Mouse (Mus musculus): ENCODE measurements around the gene Mtmr4.

Mtmr4 gene

DNA sequence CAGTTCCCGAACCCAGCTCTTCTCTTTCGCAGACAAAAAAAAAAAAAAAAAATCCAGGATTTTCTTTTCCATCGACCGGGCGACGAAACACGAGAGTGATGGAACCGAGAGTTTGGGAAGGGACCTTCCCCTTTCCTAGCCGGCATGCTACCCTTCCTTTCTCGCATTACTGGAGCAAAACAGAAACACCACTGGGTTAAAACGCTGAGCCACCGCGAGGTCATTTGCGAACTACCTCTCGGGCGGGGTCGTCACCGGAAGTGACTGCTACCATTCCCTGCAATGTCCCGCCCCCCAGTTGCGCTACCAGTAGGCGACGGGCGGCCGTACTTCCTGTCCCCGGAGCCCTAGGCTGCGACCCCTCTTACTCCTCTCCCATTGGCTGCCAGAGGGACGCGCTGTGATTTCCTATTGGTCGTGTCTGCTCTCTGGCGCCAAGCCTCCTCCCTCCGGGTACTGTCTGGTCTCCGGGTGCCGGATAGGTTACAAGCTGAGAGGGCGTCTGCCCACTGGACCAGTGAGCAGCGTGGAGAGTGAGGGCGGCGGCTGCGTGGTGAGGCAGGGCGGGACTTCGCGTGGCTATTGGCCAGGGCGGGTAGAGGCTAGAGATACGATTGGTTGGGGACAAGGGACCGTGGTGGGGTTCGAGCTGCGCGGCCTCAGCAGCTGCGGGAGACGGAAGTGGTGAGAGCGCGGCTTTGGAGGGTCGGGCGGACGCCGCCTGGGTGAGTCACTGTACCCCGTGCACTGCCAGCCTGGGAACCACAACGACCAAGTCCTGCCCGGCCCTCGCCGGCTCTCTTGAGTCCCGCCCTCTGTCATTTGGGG is at the start of gene Mtmr4:
Mtmr4 (plus strand) TSS at position 637 of the 828 bp plus-strand sequence.
- peak; percentile 94 to 98 for DNase-seq (ENCODE audit: low spot score in 2 of 2)

DNA sequence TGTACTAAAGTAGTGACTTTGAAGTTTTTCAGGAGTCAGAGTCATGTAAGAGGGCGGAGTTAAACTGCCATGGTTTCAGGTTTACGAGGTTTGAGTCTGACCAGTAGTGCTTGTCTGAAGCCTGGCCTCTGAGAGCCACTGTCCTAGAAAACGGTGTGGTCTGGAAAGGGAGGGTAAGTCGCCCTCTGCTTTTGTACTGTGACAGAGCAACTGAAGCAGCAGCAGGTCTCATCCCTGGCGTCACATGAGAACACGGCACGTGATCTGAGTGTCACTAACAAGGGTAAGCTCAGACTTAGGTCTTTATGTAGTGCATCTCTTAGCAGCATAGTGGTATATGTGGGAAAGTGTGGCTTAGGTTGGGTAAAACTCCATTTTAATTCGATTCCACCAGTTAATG is 49.7 kb upstream of the Mtmr4 start:
- no peak for DNase-seq (ENCODE audit: low spot score in 2 of 2)

DNA sequence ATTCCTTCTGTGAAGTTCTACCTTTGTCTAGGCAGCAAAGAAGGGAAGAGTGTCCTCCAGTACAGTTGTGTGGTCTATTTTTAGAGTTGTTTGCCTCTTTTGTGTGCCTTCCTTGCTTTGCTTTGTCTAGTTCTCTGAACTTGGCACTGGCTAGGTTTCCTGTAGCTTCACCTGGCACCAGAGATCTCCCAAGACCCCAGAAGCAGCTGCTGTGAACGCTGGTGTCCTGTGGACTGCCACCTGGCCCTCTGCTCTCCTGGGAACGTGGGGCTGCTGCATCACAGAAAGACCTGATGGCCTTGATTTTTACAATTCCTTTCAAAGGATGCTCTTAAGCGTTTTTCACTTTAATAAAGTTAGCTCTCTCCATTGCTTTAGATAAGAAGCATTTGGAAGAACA is 49.1 kb upstream of the Mtmr4 start:
- peak in 1 of 2 experiments; percentile 56 for DNase-seq (ENCODE audit: low spot score in 2 of 2)

DNA sequence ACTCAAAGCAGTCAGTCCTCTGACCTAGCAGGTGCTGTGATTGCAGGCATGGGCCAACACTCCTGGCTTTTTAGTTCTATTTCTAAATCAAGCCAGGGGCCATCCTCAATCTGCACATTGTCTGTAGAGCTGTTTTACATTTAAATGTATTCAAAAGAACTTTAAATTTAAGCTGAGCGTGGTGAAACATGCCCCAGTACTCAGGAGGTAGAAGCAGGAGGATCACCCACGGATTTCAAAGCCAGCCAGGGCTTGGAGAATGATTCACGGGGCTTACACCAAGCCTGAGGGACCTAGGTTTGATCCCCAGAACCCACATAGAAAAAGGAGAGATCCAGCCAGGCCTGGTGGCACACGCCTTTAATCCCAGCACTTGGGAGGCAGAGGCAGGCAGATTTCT is 38.6 kb upstream of the Mtmr4 start:
- DNase-seq (ENCODE audit: low spot score in 2 of 2) = no peak

DNA sequence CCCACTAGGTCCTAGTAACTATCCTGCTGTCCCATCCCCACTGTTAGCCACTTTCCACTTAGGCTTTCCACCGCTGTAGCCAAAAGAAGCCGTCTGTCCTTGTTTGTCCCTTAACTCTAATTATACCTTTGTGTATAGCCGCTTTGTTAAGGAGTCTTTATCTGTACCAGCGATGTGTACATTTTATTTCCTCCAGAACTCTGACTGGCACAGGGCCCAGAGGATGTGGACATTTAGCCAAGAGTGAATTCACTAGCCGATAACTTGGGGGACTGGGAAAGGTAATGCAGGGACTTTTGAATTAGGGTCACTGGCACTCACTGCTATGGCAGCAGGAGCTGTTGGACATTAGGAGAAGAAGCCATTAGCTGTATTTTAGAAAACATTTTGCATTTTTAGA is 37.6 kb upstream of the Mtmr4 start:
- no peak for DNase-seq (ENCODE audit: low spot score in 2 of 2)

DNA sequence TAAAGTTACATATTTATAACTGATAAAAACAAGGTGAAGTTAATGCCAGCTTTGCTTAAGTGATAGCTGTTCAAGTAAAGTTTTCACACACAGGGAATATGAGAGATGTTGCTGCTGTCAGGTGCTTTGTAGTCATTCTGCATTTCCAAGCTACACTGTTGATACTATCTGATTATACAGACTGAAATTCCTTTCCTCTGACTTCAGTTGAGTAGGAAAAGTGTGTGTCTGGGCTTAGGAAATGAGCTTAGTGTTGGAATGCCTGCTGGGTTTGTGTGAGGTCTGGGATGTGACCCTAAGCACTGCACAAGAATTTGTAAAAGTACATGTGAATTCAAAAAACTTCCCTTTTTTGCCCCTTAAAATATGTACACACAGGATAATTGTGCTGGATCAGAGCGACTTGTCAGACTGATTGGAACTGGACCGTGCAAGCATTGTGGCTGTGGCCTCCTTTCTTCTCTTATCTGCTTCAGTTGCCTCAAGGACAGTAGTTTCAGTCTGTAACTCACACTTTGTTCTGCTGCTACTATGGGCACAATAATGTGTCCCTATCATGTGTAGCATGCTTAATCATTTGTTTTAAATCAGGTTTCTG is 36.8 kb upstream of the Mtmr4 start:
- no peak for DNase-seq (ENCODE audit: low spot score in 2 of 2)

DNA sequence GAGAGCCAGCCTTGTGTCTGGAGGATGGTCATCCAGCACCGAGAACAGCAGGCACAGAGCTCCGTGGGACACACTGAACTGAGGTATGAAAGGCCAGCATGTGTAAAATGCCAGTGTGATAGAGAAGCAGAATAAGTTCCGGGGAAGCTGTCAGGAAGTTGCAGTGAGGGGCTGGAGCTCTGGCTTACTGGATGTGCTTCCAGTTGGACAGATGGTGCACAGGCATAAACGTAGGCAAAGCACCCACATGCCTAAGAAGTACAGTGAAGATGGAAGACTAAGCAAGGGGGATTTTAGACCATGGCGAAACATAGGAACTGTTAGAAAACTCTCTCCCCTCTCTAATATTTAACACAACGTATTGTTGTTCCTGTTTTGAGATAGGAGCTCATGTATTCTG is 30.8 kb upstream of the Mtmr4 start:
- DNase-seq (ENCODE audit: low spot score in 2 of 2) = no peak

DNA sequence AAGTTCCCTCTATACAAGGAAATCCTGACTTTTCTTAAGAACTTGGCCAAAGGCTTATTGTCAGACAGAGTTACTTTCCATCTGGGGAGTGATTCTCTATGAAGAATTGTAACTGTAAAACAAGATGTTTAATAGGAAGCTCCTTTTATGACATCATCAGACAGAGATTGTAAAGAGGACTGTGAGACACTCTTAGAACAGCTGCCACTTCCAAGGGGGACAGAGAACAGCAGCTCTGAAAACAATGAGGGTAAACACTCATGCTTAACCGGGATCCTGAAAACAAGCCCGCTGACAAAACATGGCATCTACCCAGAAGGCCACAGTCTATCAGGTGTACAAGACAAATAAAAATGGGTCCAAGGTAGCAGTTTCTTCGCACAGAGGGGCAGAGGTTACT is 25.5 kb upstream of the Mtmr4 start, which contains the start of gene Gm11492:
Gm11492 (plus strand) TSS at position 153 of the 400 bp plus-strand sequence.
- no peak for DNase-seq (ENCODE audit: low spot score in 2 of 2)

DNA sequence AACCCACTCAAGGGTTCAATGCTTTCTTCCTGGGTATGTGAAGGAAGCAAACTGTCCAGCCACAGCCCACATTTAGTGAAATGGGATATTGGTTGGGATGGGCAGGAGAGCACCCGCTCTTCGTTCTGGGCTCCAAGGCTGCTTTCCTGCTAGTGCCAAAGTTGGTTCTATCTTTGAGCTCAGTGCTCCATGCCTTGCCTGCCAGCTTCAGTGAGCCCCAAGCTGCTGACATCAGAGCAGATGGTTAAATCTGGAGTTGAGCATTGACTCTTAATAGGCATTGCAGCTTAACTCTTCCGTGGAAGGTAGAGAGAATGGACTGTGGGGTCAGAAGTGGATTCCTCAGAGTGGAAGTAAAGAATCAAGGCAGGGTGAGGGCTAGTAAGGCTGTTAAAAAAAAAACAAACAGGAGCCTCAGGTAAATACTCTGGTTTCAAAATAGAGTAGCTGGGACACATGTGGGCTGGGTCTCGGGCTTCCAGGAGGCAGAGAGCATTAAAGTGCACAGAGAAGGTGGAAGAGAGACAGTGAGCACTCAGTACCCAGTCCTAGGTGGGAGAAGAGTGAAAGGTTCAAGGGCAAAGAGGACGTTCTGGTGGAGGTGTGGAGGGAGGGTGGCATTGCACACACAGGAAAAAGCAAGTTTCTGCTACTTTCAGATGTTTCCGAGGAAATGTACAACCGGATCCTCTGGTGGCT is 23.6 kb upstream of the Mtmr4 start, which contains the start of gene Sept4:
Sept4 (plus strand) TSS at position 649 of the 699 bp plus-strand sequence.
- DNase-seq (ENCODE audit: low spot score in 2 of 2) = no peak

DNA sequence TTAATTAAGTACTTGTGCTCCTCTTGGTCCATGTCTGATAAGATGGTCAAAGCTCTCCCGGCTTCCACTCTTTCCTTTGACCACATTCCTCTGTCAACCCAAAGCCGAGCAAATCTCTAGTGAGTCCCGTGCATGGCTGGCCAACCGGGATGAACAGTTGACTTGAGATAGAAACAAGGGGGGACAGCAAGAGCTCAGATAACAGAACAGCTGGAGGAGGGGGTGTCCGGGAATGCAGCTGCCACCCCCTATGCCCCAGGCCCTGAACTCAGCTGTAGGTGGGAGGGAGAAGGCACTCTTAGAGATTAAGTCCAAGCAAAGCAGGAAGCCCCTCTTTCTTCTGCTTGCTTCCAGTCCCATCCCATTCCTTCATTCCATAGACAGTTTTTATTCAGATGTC is 21.2 kb upstream of the Mtmr4 start:
- peak in 1 of 2 experiments; percentile 11 for DNase-seq (ENCODE audit: low spot score in 2 of 2)

DNA sequence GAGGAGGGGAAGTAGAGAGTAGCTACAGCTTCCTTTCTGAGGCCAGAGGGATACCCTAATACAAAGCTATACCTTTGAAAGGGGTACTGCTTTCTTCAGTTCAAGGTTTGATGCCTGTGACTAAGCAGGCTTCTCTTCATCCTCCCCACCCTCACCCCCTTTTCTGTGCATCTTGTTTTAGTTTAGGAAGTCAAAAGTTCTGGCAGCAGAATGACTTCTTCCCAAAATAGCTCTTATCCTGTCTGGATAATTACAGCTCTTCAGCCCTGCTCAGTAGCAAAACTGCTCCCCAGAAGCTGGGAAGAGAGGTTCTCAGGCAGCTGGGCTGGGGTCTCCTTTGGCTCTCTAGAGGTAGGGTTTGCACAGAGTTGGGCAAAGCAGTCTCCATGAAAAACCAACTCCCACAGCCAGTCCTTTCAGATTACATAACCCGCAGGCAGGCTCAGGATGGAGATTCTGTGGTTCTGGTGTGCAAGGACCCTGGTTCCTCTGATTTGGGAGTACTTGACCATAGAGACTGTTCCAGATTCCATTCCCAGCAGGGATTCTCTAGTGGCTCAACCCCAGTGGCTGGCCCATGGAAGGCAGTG is 20.5 kb upstream of the Mtmr4 start:
- peak in 1 of 2 experiments; percentile 13 for DNase-seq (ENCODE audit: low spot score in 2 of 2)

DNA sequence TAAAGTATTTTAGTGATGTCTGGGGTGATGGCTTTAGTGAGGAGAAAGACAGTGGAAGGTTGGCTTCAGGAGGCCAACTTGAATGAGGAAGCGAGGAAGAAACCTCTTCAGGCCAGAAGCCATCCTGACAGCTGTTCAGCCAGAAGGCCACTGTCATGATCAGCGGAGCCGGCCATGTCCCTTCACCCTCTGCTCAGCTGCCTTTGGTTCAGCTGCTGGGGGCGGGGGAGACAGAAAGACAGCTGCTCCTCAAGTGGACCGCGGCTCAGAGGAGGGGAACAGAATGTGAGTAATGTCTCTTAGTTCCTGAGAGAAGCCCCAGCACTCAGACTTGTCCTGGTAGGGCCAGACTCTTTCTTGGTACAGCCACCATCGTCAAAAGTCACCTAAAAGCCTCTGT is 18.2 kb upstream of the Mtmr4 start:
- peak in 1 of 2 experiments; percentile 45 for DNase-seq (ENCODE audit: low spot score in 2 of 2)

DNA sequence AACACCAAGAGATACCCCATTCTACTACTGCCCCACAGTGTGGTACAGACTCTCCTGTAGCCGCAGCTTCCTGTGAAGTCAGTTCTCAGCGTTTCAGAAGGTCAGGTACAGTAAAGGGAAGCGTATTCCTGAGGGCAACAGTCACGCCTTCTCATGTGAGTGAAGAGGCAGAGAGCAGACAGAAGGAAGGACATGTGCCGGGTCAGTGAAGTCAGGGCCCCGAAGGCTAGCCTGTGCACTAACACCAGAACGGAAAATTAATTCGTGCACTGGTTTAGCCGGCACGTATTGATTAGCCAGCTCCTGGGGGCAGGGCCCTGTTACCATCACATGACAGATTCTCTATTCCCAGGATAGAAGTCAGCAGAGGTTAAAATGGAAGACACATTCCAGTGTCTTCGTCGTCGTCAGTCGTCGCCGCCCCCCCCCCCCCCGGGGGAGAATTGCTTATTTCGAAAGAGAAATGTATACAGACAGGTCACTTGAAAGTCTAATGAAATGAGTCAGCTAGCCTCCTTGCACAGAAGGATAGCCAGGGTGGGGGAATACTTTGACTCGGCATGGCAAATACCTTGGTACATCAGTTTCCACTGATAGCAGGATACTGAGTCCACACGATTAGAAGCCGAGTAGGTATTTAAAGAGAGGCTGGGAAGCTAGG is 17.3 kb upstream of the Mtmr4 start:
- DNase-seq (ENCODE audit: low spot score in 2 of 2) = peak in 1 of 2 experiments; percentile 11

DNA sequence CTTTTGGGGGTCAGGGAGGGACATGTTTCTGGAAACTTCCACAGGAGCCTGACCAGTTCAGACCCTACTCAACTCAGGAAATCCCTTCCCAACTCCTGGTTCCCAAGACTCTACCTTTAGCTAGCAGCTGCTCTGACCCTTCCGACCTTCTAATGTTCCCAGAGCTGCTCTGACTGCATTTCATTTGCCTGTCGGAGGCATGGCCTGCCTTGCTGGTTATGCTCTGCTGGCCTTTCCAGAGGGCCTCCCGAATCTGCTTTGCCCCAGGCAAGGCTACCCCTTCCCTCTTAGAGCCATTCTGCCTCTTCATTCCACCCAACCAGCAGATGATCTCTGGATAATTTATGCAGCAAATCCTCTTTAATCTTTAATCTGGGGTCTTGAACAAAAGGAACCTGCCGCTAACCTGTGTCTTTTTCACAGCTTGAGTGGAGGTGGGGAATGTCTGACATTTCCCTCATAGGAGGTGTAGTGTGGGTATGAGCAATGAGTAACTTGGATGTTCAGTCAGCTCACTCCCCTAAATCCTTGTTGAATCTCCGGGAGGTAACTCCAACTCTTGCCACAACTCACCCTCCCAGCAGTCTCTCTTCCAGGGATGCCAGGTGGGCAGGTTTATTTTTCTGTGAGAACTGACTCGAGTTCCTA is 14.2 kb upstream of the Mtmr4 start:
- no peak for DNase-seq (ENCODE audit: low spot score in 2 of 2)

DNA sequence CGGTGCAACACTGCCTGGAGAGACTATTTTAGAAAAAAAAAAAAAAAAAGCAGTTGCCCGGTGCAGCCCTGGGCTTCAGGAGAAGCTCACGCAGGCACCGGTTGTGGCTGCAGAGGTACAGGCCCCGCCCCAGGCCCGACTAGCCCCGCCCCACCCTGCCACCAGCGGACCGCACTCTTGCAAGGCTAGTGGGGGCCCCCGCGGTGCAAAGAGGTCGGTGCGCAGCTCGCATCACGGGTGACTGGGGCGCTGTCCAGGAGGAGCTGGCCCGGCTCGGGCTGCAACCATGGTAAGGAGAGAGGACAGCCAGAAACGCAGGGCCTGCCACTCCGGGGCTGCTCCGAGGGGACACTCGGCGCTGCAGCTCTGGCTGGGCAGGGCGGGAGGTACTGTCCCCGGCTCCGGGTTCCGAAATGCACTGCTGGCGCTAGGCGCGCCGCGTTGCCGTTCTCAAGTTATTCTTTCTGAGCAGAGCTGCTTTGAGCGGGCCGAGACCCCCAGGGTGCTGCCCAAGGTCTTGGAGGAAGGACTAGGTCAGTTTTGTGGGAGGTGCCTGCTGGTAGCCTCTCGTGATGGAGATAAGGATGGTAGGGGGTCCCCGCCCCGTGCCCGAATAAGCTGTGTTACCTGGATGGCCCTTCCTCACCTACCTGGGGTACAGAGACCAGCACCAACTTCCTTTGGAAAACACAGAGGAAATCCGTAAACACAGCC is 13.6 kb upstream of the Mtmr4 start:
- peak; percentile 32 to 55 for DNase-seq (ENCODE audit: low spot score in 2 of 2)

DNA sequence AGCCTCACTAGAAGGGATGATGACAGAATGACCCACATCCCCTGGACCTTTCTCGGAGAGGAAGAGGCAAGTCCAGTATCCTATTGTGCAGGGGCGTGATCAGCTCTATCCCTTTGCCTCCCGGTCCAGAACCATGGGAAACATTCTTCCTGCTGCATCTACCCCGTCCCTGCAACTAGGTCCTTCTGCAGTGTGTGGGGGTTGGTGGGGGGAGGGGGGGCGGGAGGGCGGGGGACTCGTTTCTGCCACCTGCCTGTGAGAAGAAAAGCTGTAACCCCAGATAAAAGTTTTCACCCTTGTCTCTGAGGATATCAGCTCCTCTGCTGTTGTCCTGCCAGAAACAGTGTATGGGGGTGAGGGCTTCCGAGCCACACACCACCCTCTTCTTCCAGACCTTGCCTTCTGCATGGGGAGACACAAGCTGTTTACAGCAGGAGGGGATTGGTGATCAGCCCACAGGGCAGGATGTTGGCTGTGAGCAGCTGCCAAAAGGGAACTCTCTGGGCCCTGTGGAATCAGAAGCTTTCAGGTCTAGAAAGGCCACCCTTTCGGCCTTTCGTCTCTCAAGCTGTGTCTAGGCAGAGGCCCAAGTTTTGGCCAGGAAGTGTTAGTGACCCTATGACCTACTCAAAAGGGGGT is 12.9 kb upstream of the Mtmr4 start:
- peak in 1 of 2 experiments; percentile 37 for DNase-seq (ENCODE audit: low spot score in 2 of 2)

DNA sequence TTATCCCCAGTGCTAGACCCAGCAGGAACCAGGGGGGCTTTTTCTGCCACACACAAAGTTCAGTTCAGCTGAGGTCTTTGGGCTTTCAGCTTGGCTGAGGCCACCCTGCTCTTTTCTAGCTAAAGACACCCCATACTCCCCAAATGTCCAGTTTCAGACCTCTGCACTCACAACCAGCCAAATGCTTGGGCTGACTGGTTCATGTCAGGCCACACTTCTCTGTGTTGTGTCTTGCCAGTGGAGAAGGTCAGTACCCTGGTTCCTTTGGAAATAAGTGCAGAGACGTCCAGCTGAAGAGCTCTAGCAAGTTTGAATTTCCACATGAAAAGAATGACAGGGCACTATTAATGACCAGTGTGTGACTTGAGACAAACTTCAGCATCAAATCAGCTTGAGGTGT is 12.2 kb upstream of the Mtmr4 start:
- no peak for DNase-seq (ENCODE audit: low spot score in 2 of 2)

DNA sequence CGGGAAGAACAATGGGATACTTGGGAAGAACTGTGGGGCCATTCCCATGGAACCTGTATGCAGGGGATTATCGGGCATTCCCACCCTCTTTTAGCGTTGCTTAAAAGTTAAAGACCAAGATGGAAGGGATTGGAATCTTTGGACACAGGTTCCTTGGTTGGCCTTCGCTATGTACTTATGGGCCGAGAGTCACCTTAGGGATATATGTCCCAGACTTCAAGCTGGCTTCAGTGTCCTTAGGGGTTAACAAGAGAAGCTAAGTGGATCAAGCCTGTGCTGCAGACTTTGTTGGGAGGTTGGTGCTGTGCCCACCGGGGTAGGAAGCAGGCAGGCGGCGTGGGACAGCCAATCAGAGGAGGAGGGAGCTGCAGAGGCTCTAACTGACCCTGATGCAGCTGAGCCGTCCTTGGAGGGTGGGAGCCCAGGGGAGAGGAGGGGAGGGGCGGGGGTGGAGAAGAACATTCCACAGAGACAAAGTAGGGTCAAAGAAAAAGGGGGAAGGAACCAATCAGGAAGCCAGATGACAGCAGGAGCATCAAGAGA is 11.3 kb upstream of the Mtmr4 start:
- no peak for DNase-seq (ENCODE audit: low spot score in 2 of 2)

DNA sequence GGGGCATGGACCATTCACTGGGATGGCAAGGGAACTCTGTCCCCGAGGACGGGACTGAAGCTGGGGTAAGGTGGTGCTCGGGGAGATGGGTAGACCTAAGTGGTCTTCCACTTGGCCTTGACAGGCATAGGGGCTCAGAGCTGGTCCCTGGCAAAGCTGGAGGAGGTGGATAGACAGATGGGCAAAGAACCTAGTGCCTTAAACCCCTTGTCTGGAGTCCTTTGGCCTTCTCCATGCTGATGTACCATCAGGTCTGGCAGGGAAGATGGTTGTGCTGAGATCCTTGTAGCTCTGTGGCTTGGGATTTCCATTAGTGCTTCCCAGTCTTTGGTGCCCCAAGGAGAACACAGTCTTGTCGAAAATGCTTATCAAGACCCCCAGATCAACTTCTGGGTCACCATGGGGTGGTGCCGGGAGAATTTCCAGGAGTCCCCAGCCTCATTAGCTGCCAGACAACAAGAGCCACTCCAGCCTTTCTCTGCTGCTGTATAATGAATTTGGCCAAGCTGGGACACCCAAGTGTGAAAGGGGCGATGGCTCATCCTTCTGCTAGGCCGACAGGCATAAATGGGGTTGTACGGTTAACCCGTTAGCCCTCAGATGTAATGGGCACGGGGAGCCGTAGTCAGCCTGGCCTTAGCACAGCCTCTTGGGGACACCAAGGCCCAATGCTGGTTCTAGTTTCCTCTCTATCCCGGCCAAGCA is 10.6 kb upstream of the Mtmr4 start:
- no peak for DNase-seq (ENCODE audit: low spot score in 2 of 2)

All from cerebellum, postnatal 4 days (tissue).